Mouse (Mus musculus): ENCODE measurements around the gene Ifit1bl2. TPM values are rescaled to one million over a fixed set of nuclear protein-coding genes. Genes with fewer than 3 reads are reported as not detected.
"Not testable (repeated sequence)": the region's sequence is repeated elsewhere in the genome, so short reads cannot be mapped to it uniquely, and the experiment has no call there.

Gene Ifit1bl2
- polyA plus RNA-seq, 1 experiment from 2014 or later, result 0.49 TPM

- WGBS, result 92% methylated on average over 7 of the region's 8 CpGs
- not testable (repeated sequence) for H3K27ac ChIP-seq; H3K9me3 ChIP-seq; H3K4me2 ChIP-seq; H3K4me1 ChIP-seq; H3K27me3 ChIP-seq (replicated peaks); H3K9ac ChIP-seq; H3K36me3 ChIP-seq (replicated peaks); ATAC-seq (replicated peaks); H3K4me3 ChIP-seq
Observed at GRCm38 (mm10) chr19:34647630-34648029, 7.1 kb upstream of the Ifit1bl2 start.

GRCm38 (mm10) chr19:34642616-34643015 is 2.1 kb upstream of the Ifit1bl2 start:
- no peaks in the 10 kb centered on the region for H3K27me3 ChIP-seq (replicated peaks)
- no peak overlapping the region for H3K9ac ChIP-seq
- H3K4me3 ChIP-seq, result no peak overlapping the region
- H3K9me3 ChIP-seq, result no peaks in the 10 kb centered on the region
- no peaks in the 10 kb centered on the region for H3K4me1 ChIP-seq
- H3K27ac ChIP-seq, result no peak overlapping the region
- no peak for ATAC-seq (replicated peaks)
- 84% methylated on average over 5 of the region's 5 CpGs for WGBS
- no peak overlapping the region for H3K4me2 ChIP-seq
- H3K36me3 ChIP-seq (replicated peaks), result no peaks in the 10 kb centered on the region

DNA sequence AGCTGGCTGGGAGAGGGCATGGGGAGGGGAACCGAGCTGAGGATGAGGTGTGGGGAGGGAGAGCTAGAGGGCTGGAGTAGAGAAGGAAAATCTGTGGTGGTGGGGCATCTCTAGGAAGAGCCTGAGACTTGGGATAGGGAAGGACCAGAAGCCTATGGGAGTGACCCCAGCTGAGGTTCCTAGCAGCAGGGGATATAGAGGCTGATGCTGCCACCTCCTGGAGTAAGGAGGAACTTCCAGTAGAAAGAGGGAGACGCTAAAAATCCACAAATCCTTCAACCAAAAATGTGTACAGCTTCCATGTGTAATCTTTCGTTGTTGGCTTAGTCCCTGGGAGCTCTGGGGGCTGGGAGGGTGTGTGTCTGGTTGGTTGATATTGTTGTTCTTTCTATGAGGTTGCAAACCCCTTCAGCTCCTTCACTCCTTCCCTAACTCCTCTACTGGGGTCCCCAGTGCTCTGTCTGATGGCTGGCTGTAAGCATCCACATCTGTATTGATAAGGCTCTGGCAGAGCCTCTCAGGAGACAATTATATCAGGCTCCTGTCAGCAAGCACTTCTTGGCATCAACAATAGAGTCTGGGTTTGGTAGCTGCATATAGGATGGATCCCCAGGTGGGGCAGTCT is 3.5 kb downstream of the Ifit1bl2 start:
- Histone ChIP-seq H3K27me3 (replicated peaks) (no peaks in the 10 kb centered on the region), H3K4me1 (no peaks in the 10 kb centered on the region), H3K27ac (no peak overlapping the region), H3K4me3 (no peak overlapping the region), H3K9me3 (no peaks in the 10 kb centered on the region), H3K9ac (no peak overlapping the region), H3K36me3 (replicated peaks) (no peaks in the 10 kb centered on the region), H3K4me2 (no peak overlapping the region)
- WGBS, result 9% methylated on average over 3 of the region's 3 CpGs
- peak; percentile 78 for ATAC-seq (replicated peaks)

- H3K36me3 ChIP-seq (replicated peaks), result no peaks in the 10 kb centered on the region
- no peak for ATAC-seq (replicated peaks)
- no peaks in the 10 kb centered on the region for H3K9me3 ChIP-seq
- H3K9ac ChIP-seq, result no peak overlapping the region
- H3K27me3 ChIP-seq (replicated peaks), result no peaks in the 10 kb centered on the region
- H3K27ac ChIP-seq, result no peak overlapping the region
- WGBS, result 78% methylated on average over 2 of the region's 2 CpGs
- no peaks in the 10 kb centered on the region for H3K4me1 ChIP-seq
- no peak overlapping the region for H3K4me2 ChIP-seq
- no peak overlapping the region for H3K4me3 ChIP-seq
Observed at GRCm38 (mm10) chr19:34633484-34633883, 7.1 kb downstream of the Ifit1bl2 start.

- no peak overlapping the region for H3K9ac ChIP-seq
- H3K27ac ChIP-seq, result no peak overlapping the region
- H3K27me3 ChIP-seq (replicated peaks), result no peaks in the 10 kb centered on the region
- no peak for ATAC-seq (replicated peaks)
- H3K4me2 ChIP-seq, result no peak overlapping the region
- no peaks in the 10 kb centered on the region for H3K4me1 ChIP-seq
- no peaks in the 10 kb centered on the region for H3K9me3 ChIP-seq
- no peaks in the 10 kb centered on the region for H3K36me3 ChIP-seq (replicated peaks)
- H3K4me3 ChIP-seq, result no peak overlapping the region
Observed at GRCm38 (mm10) chr19:34631487-34631886, 9.1 kb downstream of the Ifit1bl2 start.

GRCm38 (mm10) chr19:34627496-34627895 is 13.0 kb downstream of the Ifit1bl2 start:
- Histone ChIP-seq H3K4me2 (no peak overlapping the region), H3K36me3 (replicated peaks) (no peaks in the 10 kb centered on the region), H3K9me3 (no peaks in the 10 kb centered on the region), H3K9ac (no peak overlapping the region), H3K27me3 (replicated peaks) (no peaks in the 10 kb centered on the region), H3K27ac (no peak overlapping the region), H3K4me3 (no peak overlapping the region), H3K4me1 (no peaks in the 10 kb centered on the region)
- WGBS, result 83% methylated on average over 2 of the region's 2 CpGs
- ATAC-seq (replicated peaks), result no peak

- no peak for ATAC-seq (replicated peaks)
- Histone ChIP-seq H3K4me1 (no peaks in the 10 kb centered on the region), H3K36me3 (replicated peaks) (no peaks in the 10 kb centered on the region), H3K27me3 (replicated peaks) (no peaks in the 10 kb centered on the region), H3K9me3 (no peaks in the 10 kb centered on the region), H3K4me3 (no peak overlapping the region), H3K4me2 (no peak overlapping the region), H3K9ac (no peak overlapping the region), H3K27ac (no peak overlapping the region)
- 77% methylated on average over 4 of the region's 4 CpGs for WGBS
Observed at GRCm38 (mm10) chr19:34624663-34625062, 15.9 kb downstream of the Ifit1bl2 start.

DNA sequence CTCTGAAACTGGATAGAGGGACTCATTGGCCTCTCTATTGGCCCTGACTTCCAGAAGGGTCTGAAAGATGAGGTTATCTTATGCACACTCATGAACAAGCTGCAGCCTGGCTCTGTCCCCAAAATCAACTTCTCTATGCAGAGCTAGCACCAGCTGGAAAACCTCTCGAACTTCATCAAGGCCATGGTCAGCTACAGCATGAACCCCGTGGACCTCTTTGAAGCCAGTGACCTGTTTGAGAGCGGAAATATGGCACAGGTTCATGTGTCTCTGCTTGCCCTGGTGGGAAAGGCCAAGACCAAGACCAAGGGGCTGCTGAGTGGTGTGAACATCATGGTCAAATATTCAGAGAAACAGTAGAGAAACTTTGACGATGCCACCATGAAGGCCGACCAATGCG is 16.8 kb downstream of the Ifit1bl2 start:
- H3K4me1 ChIP-seq, result no peaks in the 10 kb centered on the region
- H3K9ac ChIP-seq, result no peak overlapping the region
- H3K27ac ChIP-seq, result no peak overlapping the region
- H3K9me3 ChIP-seq, result no peaks in the 10 kb centered on the region
- ATAC-seq (replicated peaks), result no peak
- H3K4me3 ChIP-seq, result no peak overlapping the region
- H3K36me3 ChIP-seq (replicated peaks), result no peaks in the 10 kb centered on the region
- 93% methylated on average over 6 of the region's 6 CpGs for WGBS
- H3K27me3 ChIP-seq (replicated peaks), result no peaks in the 10 kb centered on the region
- H3K4me2 ChIP-seq, result no peak overlapping the region

GRCm38 (mm10) chr19:34620871-34621270 is 19.7 kb downstream of the Ifit1bl2 start:
- 95% methylated on average over 5 of the region's 5 CpGs for WGBS
- Histone ChIP-seq H3K9ac (no peak overlapping the region), H3K9me3 (no peaks in the 10 kb centered on the region), H3K4me3 (no peak overlapping the region), H3K4me2 (no peak overlapping the region), H3K27me3 (replicated peaks) (no peaks in the 10 kb centered on the region), H3K4me1 (no peaks in the 10 kb centered on the region), H3K36me3 (replicated peaks) (no peaks in the 10 kb centered on the region), H3K27ac (no peak overlapping the region)
- no peak for ATAC-seq (replicated peaks)

DNA sequence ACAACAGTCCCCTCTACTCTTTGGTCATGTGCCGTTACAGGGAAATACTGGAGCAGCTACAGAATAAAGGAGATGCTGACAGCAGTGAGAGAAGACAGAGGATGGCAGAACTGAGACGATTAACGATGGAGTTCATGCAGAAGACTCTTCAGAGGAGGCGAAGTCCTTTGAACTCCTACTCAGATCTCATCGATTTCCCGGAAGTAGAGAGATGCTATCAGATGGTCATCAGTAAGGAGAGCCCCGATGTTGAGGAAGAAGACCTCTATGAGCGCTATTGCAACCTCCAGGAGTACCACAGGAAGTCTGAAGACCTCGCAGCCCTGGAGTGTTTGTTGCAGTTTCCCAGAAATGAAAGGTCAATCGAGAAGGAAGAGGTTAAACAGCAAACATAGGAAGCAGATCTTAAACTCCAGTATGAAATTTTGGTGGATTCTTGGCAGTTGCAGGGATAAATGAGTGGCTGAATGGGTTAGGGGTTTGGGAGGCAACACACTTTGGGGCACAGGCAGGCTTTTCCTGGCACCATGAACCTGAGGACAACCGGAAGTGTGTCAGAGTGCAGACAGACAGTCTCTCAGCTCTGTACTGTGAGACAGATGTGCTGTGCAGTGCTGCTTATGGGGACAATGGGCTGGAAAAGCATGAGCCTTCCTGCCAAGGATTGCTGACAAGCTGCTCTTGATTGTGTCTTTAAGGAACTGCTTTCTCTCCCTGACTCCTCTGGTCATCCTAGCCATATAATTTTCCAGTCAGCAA is 28.1 kb downstream of the Ifit1bl2 start:
- not testable (repeated sequence) for H3K4me1 ChIP-seq; ATAC-seq (replicated peaks); H3K27ac ChIP-seq; H3K9ac ChIP-seq; H3K4me3 ChIP-seq; H3K36me3 ChIP-seq (replicated peaks); H3K27me3 ChIP-seq (replicated peaks); H3K4me2 ChIP-seq; H3K9me3 ChIP-seq
- WGBS, result 83% methylated on average over 6 of the region's 11 CpGs

DNA sequence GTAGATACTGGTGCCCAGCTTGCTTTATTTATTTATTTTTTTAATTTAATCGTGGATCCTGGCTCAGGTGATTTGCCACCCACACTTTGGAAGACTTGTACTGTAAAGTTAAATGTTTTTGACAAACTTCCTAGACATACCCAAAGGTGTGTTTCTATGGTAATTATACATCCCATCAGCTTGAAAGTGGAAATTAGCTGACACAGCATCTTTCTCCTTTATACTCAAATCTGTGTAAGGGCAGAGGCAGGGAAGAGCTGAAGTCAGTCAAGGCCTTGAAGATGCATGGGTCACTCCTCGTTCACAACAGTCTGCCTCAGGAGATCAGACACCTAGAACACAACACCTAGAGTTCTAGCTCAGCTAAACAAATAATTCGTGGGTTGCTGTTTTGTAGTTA is 30.4 kb downstream of the Ifit1bl2 start:
- not testable (repeated sequence) for H3K9ac ChIP-seq; H3K4me2 ChIP-seq; ATAC-seq (replicated peaks); H3K9me3 ChIP-seq; H3K4me1 ChIP-seq; H3K4me3 ChIP-seq; H3K36me3 ChIP-seq (replicated peaks); H3K27me3 ChIP-seq (replicated peaks); H3K27ac ChIP-seq
- WGBS, result 73% methylated on average over 3 of the region's 3 CpGs

GRCm38 (mm10) chr19:34607237-34608051 is 33.1 kb downstream of the Ifit1bl2 start, which contains the start of gene Ifit3b:
TSS of gene Ifit3b (plus strand) at chr19:34607970.
- not testable (repeated sequence) for H3K36me3 ChIP-seq (replicated peaks); H3K27me3 ChIP-seq (replicated peaks); H3K4me3 ChIP-seq; H3K4me1 ChIP-seq; H3K9ac ChIP-seq; H3K27ac ChIP-seq; H3K9me3 ChIP-seq; H3K4me2 ChIP-seq
- 60% methylated on average over 4 of the region's 4 CpGs for WGBS
- 0 out of 2 replicates have a peak, but pooled peaks have one; percentile 38 for ATAC-seq (replicated peaks)

All from midbrain, embryonic 15.5 days (tissue).